33 mouse cellular contexts compared by ENCODE assay signal in the genomic region with DNA sequence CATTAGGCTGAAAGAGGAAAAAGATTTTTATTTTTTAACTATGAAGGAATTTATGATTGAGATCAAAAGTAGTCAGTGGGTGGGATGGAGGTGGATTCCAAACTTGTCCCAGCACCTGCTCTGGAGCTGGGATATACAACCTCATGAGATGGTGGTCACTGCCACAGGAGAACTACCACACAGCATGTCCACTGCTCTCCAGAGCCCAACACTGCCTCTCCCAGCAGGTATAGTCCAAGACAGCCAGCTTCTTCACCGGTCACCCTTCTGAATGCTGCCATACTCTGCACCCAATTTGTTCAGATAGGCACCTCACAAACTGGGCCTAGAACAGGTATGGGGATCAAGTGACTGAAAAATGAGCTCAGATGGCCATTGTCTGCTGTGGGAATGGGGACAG.
"Had no signal": no experiment of that assay in that cellular context is flagged by ENCODE, and none has a peak within 500 bp of the region (broad histone marks: within the 10 kb centered on the region; RNA-seq: fewer than 3 reads in every experiment).

No protein-coding gene starts in this region.

- H3K36me3 ChIP-seq: limb, embryonic 10.5 days; limb, embryonic 12.5 days; limb, embryonic 13.5 days; limb, embryonic 15.5 days; liver, embryonic 12.5 days; liver, embryonic 13.5 days; liver, embryonic 15.5 days; lung, embryonic 15.5 days; midbrain, embryonic 10.5 days; midbrain, embryonic 12.5 days; midbrain, embryonic 13.5 days; midbrain, embryonic 15.5 days; neural tube, embryonic 12.5 days; neural tube, embryonic 13.5 days had no signal

- H3K4me3 ChIP-seq: limb, embryonic 10.5 days; limb, embryonic 12.5 days; limb, embryonic 13.5 days; limb, embryonic 15.5 days; liver, embryonic 12.5 days; liver, embryonic 13.5 days; liver, embryonic 15.5 days; lung, embryonic 15.5 days; megakaryocyte, embryonic 14.5 days; midbrain, embryonic 10.5 days; midbrain, embryonic 12.5 days; midbrain, embryonic 13.5 days; midbrain, embryonic 15.5 days; myocyte; neural tube, embryonic 12.5 days; neural tube, embryonic 13.5 days had no signal

- ATAC-seq: liver, embryonic 12.5 days; liver, postnatal 0 days; lung, postnatal 0 days; midbrain, embryonic 13.5 days; midbrain, embryonic 15.5 days; midbrain, embryonic 16.5 days had no signal

- DNase-seq: left cerebral cortex, postnatal 4 days; liver; liver, embryonic 13.5 days; liver, postnatal 0 days; lung, adult 18-20 months; lung, adult 2 months; lung, embryonic 14.5 days; lung, postnatal 10 days; lung, postnatal 14 days; lung, postnatal 36 days; lung, postnatal 4 days; midbrain, embryonic 14.5 days had no signal

- H3K27me3 ChIP-seq: limb, embryonic 12.5 days; limb, embryonic 13.5 days; limb, embryonic 15.5 days; liver, embryonic 12.5 days; liver, embryonic 13.5 days; liver, embryonic 15.5 days; lung, embryonic 15.5 days; midbrain, embryonic 12.5 days; midbrain, embryonic 13.5 days; midbrain, embryonic 15.5 days; neural tube, embryonic 12.5 days; neural tube, embryonic 13.5 days had no signal

- H3K9ac ChIP-seq: limb, embryonic 12.5 days; limb, embryonic 13.5 days; limb, embryonic 15.5 days; liver, embryonic 12.5 days; liver, embryonic 13.5 days; liver, embryonic 14.5 days; liver, embryonic 15.5 days; liver, postnatal 0 days; lung, embryonic 14.5 days; lung, embryonic 15.5 days; midbrain, embryonic 12.5 days; midbrain, embryonic 13.5 days; midbrain, embryonic 15.5 days; neural tube, embryonic 12.5 days; neural tube, embryonic 13.5 days had no signal

- H3K27ac ChIP-seq: limb, embryonic 10.5 days; limb, embryonic 12.5 days; limb, embryonic 13.5 days; limb, embryonic 15.5 days; liver, embryonic 12.5 days; liver, embryonic 13.5 days; liver, embryonic 14.5 days; liver, embryonic 15.5 days; lung, embryonic 15.5 days; macrophage; midbrain, embryonic 10.5 days; midbrain, embryonic 12.5 days; midbrain, embryonic 13.5 days; midbrain, embryonic 15.5 days; neural tube, embryonic 12.5 days; neural tube, embryonic 13.5 days had no signal

- H3K4me1 ChIP-seq: limb, embryonic 12.5 days; limb, embryonic 13.5 days; limb, embryonic 15.5 days; liver, embryonic 12.5 days; liver, embryonic 13.5 days; liver, embryonic 15.5 days; midbrain, embryonic 10.5 days; midbrain, embryonic 12.5 days; midbrain, embryonic 13.5 days; midbrain, embryonic 15.5 days; neural tube, embryonic 12.5 days; neural tube, embryonic 13.5 days had no signal

- H3K9me3 ChIP-seq: limb, embryonic 10.5 days; limb, embryonic 12.5 days; limb, embryonic 13.5 days; limb, embryonic 15.5 days; liver, embryonic 12.5 days; liver, embryonic 13.5 days; liver, embryonic 15.5 days; lung, embryonic 15.5 days; midbrain, embryonic 10.5 days; midbrain, embryonic 12.5 days; midbrain, embryonic 13.5 days; midbrain, embryonic 15.5 days; neural tube, embryonic 12.5 days; neural tube, embryonic 13.5 days had no signal

- H3K4me2 ChIP-seq: limb, embryonic 12.5 days; limb, embryonic 13.5 days; limb, embryonic 15.5 days; liver, embryonic 11.5 days; liver, embryonic 12.5 days; liver, embryonic 13.5 days; liver, embryonic 15.5 days; lung, embryonic 14.5 days; lung, embryonic 15.5 days; midbrain, embryonic 11.5 days; midbrain, embryonic 12.5 days; midbrain, embryonic 13.5 days; midbrain, embryonic 15.5 days; neural tube, embryonic 12.5 days; neural tube, embryonic 13.5 days had no signal
